8 mouse cellular contexts compared by ENCODE assay signal in genomic region chr9:7872044-7872774, GRCm38 (mm10). TPM values are rescaled to one million over a fixed set of nuclear protein-coding genes. Genes with fewer than 3 reads are reported as not detected.
A peak's percentile ranks its signal among the peaks of the same experiment; 100 is the strongest.
DNase-seq lines count a peak whose midpoint lies in the region; ATAC-seq and TF ChIP-seq lines count a peak whose summit lies in the region.

No protein-coding gene starts in this region.

- TF ChIP-seq CTCF in embryonic fibroblast, embryonic 13.5 days (IDR thresholded peaks at IDR 0.05; ENCODE audit: borderline replicate concordance, insufficient read depth, low read length) = no peak

- 17% methylated on average over 23 of the region's 23 CpGs for WGBS in heart, embryonic 13.5 days
- 14% methylated on average over 23 of the region's 23 CpGs for WGBS in liver, embryonic 11.5 days

- no peak for DNase-seq in heart, postnatal 14 days
- peak; percentile 57 for DNase-seq in ES-CJ7 (ENCODE audit: low read depth, low spot score)
- DNase-seq in liver, embryonic 11.5 days (ENCODE audit: low spot score) = no peak
- peak; percentile 31 for DNase-seq in retina, embryonic 14.5 days (ENCODE audit: low spot score)
- no peak for DNase-seq in spleen, adult 12 weeks (ENCODE audit: low spot score)

- H3K4me3 ChIP-seq in heart, embryonic 13.5 days = peak overlapping the region; percentile 74
- H3K4me3 ChIP-seq in embryonic fibroblast, embryonic 13.5 days (ENCODE audit: insufficient read depth, low read length) = peak overlapping the region; percentile 46
- H3K4me3 ChIP-seq in liver, embryonic 11.5 days (ENCODE audit: low read depth, low read length) = peak overlapping the region; percentile 55

- H3K36me3 ChIP-seq in heart, embryonic 13.5 days = peaks cover 8% of the 10 kb centered on the region
- no peaks in the 10 kb centered on the region for H3K36me3 ChIP-seq in liver, embryonic 11.5 days (ENCODE audit: control insufficient read depth, insufficient read depth, low read length)

- ATAC-seq in heart, embryonic 13.5 days (ENCODE audit: extremely low read depth, insufficient number of reproducible peaks, low FRiP score, low TSS enrichment) = peak; percentile 4; the same call in 1 of the 2 replicates
- ATAC-seq in liver, embryonic 11.5 days (replicated peaks; ENCODE audit: low FRiP score) = peak; percentile 53
- ATAC-seq in megakaryocyte-erythroid progenitor cell, adult 5-6 weeks (replicated peaks; ENCODE audit: low FRiP score, low TSS enrichment, poor library complexity, severe bottlenecking) = no peak

- no peak for TF ChIP-seq POLR2A in embryonic fibroblast, embryonic 13.5 days (IDR thresholded peaks at IDR 0.05; ENCODE audit: low read depth, low read length)

- H3K4me2 ChIP-seq in heart, embryonic 13.5 days = peak overlapping the region; percentile 90
- peak overlapping the region; percentile 66 for H3K4me2 ChIP-seq in liver, embryonic 11.5 days

- H3K27me3 ChIP-seq in heart, embryonic 13.5 days (replicated peaks) = no peaks in the 10 kb centered on the region
- H3K27me3 ChIP-seq in liver, embryonic 11.5 days (replicated peaks; ENCODE audit: control insufficient read depth, insufficient read depth, low read length) = no peaks in the 10 kb centered on the region

- peak overlapping the region; percentile 89 for H3K9ac ChIP-seq in heart, embryonic 13.5 days
- peak overlapping the region; percentile 67 for H3K9ac ChIP-seq in liver, embryonic 11.5 days (ENCODE audit: low read depth, low read length)

- peak overlapping the region; percentile 57 for H3K27ac ChIP-seq in heart, embryonic 13.5 days (replicated peaks)
- peak overlapping the region; percentile 5 for H3K27ac ChIP-seq in embryonic fibroblast, embryonic 13.5 days (ENCODE audit: insufficient read depth, low read length)
- peak overlapping the region; percentile 64 for H3K27ac ChIP-seq in liver, embryonic 11.5 days (ENCODE audit: low read depth, low read length)

- no peaks in the 10 kb centered on the region for H3K9me3 ChIP-seq in heart, embryonic 13.5 days
- no peaks in the 10 kb centered on the region for H3K9me3 ChIP-seq in liver, embryonic 11.5 days (ENCODE audit: control insufficient read depth, low read length)

- intact Hi-C loops in heart, postnatal 14 days (cut with DNase I) = loop anchor here (5.0 kb wide), 1 partner anchor 35 kb away; the partner anchor contains the start of gene Birc2

- no peaks in the 10 kb centered on the region for H3K4me1 ChIP-seq in heart, embryonic 13.5 days
- H3K4me1 ChIP-seq in embryonic fibroblast, embryonic 13.5 days (ENCODE audit: control insufficient read depth, insufficient read depth, low read length) = no peaks in the 10 kb centered on the region; the same call in 1 of the 2 replicates
- peaks cover 6% of the 10 kb centered on the region for H3K4me1 ChIP-seq in liver, embryonic 11.5 days (replicated peaks; ENCODE audit: control insufficient read depth, insufficient read depth, low read length)

RNA-seq across cellular contexts. Expression of gene Birc3, which starts 0.8 kb away (rescaled TPM):
- polyA plus RNA-seq in heart, embryonic 13.5 days (2015; fragmentation: Nextera tagmentation; extraction: Ambion mirVana) = 3.8 and 5.3 TPM in 2 replicates
- total RNA-seq in heart, postnatal 14 days (2021) = 10 to 100 TPM in 1 of 2 experiments, 1 to 10 TPM in 1; 8.9 to 10.3 TPM
- polyA plus RNA-seq in embryonic fibroblast, embryonic 13.5 days (2011; ENCODE audit: insufficient read length, low read depth, missing spikeins) = 29.3 and 33.7 TPM in 2 replicates
- 8.9 and 10.5 TPM in 2 replicates for polyA plus RNA-seq in liver, embryonic 11.5 days (2014; fragmentation: Nextera tagmentation; extraction: Ambion mirVana)
- 6.8 and 8.8 TPM in 2 replicates for total RNA-seq in megakaryocyte-erythroid progenitor cell, adult 5-6 weeks (2014; fragmentation: Nextera tagmentation)
- 9.9 and 33.6 TPM in 2 replicates for total RNA-seq in megakaryocyte-erythroid progenitor cell, adult 5-6 weeks (2017)

RNA-seq across cellular contexts. Expression of gene Birc2, which starts 35.3 kb away (rescaled TPM):
- 21.6 and 22.7 TPM in 2 replicates for polyA plus RNA-seq in heart, embryonic 13.5 days (2015; fragmentation: Nextera tagmentation; extraction: Ambion mirVana)
- 10 to 100 TPM; 26.8 to 28.8 TPM for total RNA-seq in heart, postnatal 14 days (2021)
- 21.0 and 25.4 TPM in 2 replicates for polyA plus RNA-seq in embryonic fibroblast, embryonic 13.5 days (2011; ENCODE audit: insufficient read length, low read depth, missing spikeins)
- 26.6 and 28.1 TPM in 2 replicates for polyA plus RNA-seq in liver, embryonic 11.5 days (2014; fragmentation: Nextera tagmentation; extraction: Ambion mirVana)
- 34.6 and 41.7 TPM in 2 replicates for total RNA-seq in megakaryocyte-erythroid progenitor cell, adult 5-6 weeks (2014; fragmentation: Nextera tagmentation)
- 36.7 and 61.3 TPM in 2 replicates for total RNA-seq in megakaryocyte-erythroid progenitor cell, adult 5-6 weeks (2017)

Comparison
In these comparisons a context has a peak if more than half of its experiments do, and no peak if none do; other contexts are left out.
1. H3K27ac ChIP-seq: peak in every context shown above with its lines; median percentile 64 in liver, embryonic 11.5 days; 57 in heart, embryonic 13.5 days; 5 in embryonic fibroblast, embryonic 13.5 days.
2. DNase-seq: peak in ES-CJ7 (single experiment) and retina, embryonic 14.5 days (single experiment); none in heart, postnatal 14 days (0 of 2), liver, embryonic 11.5 days (single experiment) and spleen, adult 12 weeks (single experiment).
3. Peak in every context shown above with its lines, with median percentiles within 50 percentile points of each other: H3K4me3 ChIP-seq.